Mouse (Mus musculus): ENCODE data around the gene Nim1k.
"Not testable (repeated sequence)": the region's sequence is repeated elsewhere in the genome, so short reads cannot be mapped to it uniquely, and the experiment has no call there.

DNA sequence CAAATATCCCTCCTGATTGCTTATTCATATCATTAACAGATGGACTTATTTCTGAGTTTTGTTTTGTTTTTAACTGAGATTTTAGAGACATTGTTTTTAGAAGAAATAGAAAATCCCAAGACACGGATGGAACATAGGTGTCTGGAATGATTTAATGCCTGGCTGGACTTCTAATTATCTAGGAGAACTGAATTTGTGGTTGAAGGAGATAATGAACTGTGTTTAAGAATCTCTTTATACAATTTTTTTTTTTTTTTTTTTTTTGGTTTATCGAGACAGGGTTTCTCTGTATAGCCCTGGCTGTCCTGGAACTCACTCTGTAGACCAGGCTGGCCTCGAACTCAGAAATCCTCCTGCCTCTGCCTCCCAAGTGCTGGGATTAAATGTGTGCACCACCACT is 63.7 kb downstream of the Nim1k start:
- not testable (repeated sequence) for TF ChIP-seq CTCF (IDR thresholded peaks at IDR 0.05; ENCODE audit: extremely low read depth, insufficient read length, insufficient replicate concordance, low read depth, low read length); POLR2A (IDR thresholded peaks at IDR 0.05; ENCODE audit: low read depth, low read length)

Data from small intestine, adult 2 months (tissue).